Mouse (Mus musculus) midbrain, embryonic 11.5 days (tissue): ENCODE measurements around the gene Rpl23. TPM values are rescaled to one million over a fixed set of nuclear protein-coding genes. Genes with fewer than 3 reads are reported as not detected.

Experiments
- ATAC-seq: fragments of 200-750 bp; cut with Nextera tagmentation; 2 replicates; pipeline ENCODE4 v1.8.0; 2017; ENCODE audit warnings: moderate TSS enrichment, moderate library complexity; ENCODE audit not compliant: low FRiP score
- DNase-seq: peaks from one replicate; pipeline ENCODE4 v3.0.0; 2015; ENCODE audit warnings: low spot score; ENCODE audit errors: missing footprints
- H3K27ac ChIP-seq: fragments of 300-500 bp; sonication (generic); 2 replicates; pipeline ENCODE4 v1.5.1; 2014; ENCODE audit warnings: low read depth, low read length
- H3K27me3 ChIP-seq: fragments of 300-500 bp; sonication (generic); 2 replicates; pipeline ENCODE4 v1.6.1; 2014; ENCODE audit warnings: mild to moderate bottlenecking, low read length, moderate library complexity, mixed read lengths; ENCODE audit not compliant: control insufficient read depth, insufficient read depth
- H3K36me3 ChIP-seq: fragments of 300-500 bp; sonication (generic); 2 replicates; pipeline ENCODE4 v1.6.1; 2014; ENCODE audit warnings: mild to moderate bottlenecking, low read length, moderate library complexity, mixed read lengths; ENCODE audit not compliant: control insufficient read depth, insufficient read depth
- H3K4me1 ChIP-seq: fragments of 300-500 bp; sonication (generic); 2 replicates; pipeline ENCODE4 v1.6.1; 2014; ENCODE audit warnings: low read length; ENCODE audit not compliant: control insufficient read depth, insufficient read depth
- H3K4me2 ChIP-seq: fragments of 300-500 bp; sonication (generic); 2 replicates; pipeline ENCODE4 v1.6.1; 2014; ENCODE audit warnings: mild to moderate bottlenecking, moderate library complexity
- H3K4me3 ChIP-seq: fragments of 300-500 bp; sonication (generic); 2 replicates; pipeline ENCODE4 v1.5.1; 2014; ENCODE audit warnings: low read depth, low read length
- H3K9ac ChIP-seq: fragments of 300-500 bp; sonication (generic); 2 replicates; pipeline ENCODE4 v1.6.1; 2014; ENCODE audit warnings: low read length
- H3K9me3 ChIP-seq: fragments of 300-500 bp; sonication (generic); 2 replicates; pipeline ENCODE4 v1.6.1; 2016; ENCODE audit warnings: low read length; ENCODE audit not compliant: control insufficient read depth
- WGBS: fragments of 180-500 bp; shearing (Covaris S2); extraction: QIAGEN DNeasy Blood & Tissue Kit; methylation state at CpG from one replicate; pipeline ENCODE4 v1.1.7; 2014; 5-methylcytosine and 5-hydroxymethylcytosine counted together
- polyA plus RNA-seq: library from polyadenylated mRNA; unstranded; fragments of >200 nt; fragmentation: Nextera tagmentation; extraction: Ambion mirVana; gene quantifications from 2 replicates; pipeline ENCODE4 v1.2.1, GENCODE M21; 2014

The Rpl23 gene
- polyA plus RNA-seq, 1 experiment from 2014 or later = 443 TPM

- Histone ChIP-seq H3K9ac (no peak overlapping the region), H3K27ac (no peak overlapping the region), H3K4me1 (peaks cover 52% of the 10 kb centered on the region), H3K4me3 (no peak overlapping the region), H3K9me3 (no peaks in the 10 kb centered on the region), H3K4me2 (no peak overlapping the region), H3K36me3 (no peaks in the 10 kb centered on the region), H3K27me3 (no peaks in the 10 kb centered on the region)
- ATAC-seq = no peak
- no peak for DNase-seq
- WGBS = 90% methylated on average over 5 of the region's 5 CpGs
Observed at GRCm38 (mm10) chr11:97803847-97804246, 21.6 kb upstream of the Rpl23 start.

GRCm38 (mm10) chr11:97802495-97802894 lies 20.3 kb upstream of the Rpl23 start:
- DNase-seq (peak; percentile 77), ATAC-seq (no peak)
- H3K4me3 ChIP-seq = no peak overlapping the region
- no peak overlapping the region for H3K27ac ChIP-seq
- no peaks in the 10 kb centered on the region for H3K9me3 ChIP-seq
- H3K36me3 ChIP-seq = no peaks in the 10 kb centered on the region
- peaks cover 40% of the 10 kb centered on the region for H3K4me1 ChIP-seq
- no peaks in the 10 kb centered on the region for H3K27me3 ChIP-seq
- H3K4me2 ChIP-seq = no peak overlapping the region
- 60% methylated on average over 4 of the region's 6 CpGs for WGBS
- no peak overlapping the region for H3K9ac ChIP-seq

GRCm38 (mm10) chr11:97802194-97802470 lies 19.9 kb upstream of the Rpl23 start:
- Histone ChIP-seq H3K9me3 (no peaks in the 10 kb centered on the region), H3K4me1 (peaks cover 38% of the 10 kb centered on the region), H3K9ac (no peak overlapping the region), H3K4me2 (peak overlapping the region; percentile 50), H3K27ac (no peak overlapping the region), H3K36me3 (no peaks in the 10 kb centered on the region), H3K27me3 (no peaks in the 10 kb centered on the region), H3K4me3 (no peak overlapping the region)
- DNase-seq (peak; percentile 69), ATAC-seq (no peak)
- WGBS = 42% methylated on average over 1 of the region's 1 CpGs

- Histone ChIP-seq H3K4me3 (peak overlapping the region; percentile 82), H3K9me3 (no peaks in the 10 kb centered on the region), H3K27ac (no peak overlapping the region), H3K4me1 (peaks cover 36% of the 10 kb centered on the region), H3K27me3 (no peaks in the 10 kb centered on the region), H3K36me3 (no peaks in the 10 kb centered on the region), H3K4me2 (peak overlapping the region; percentile 50), H3K9ac (peak overlapping the region; percentile 88; the same call in 1 of the 2 replicates)
- DNase-seq (peak; percentile 94), ATAC-seq (peak; percentile 8; the same call in 1 of the 2 replicates)
- 31% methylated on average over 8 of the region's 8 CpGs for WGBS
Observed at GRCm38 (mm10) chr11:97801409-97802193, 19.4 kb upstream of the Rpl23 start.

GRCm38 (mm10) chr11:97800691-97801408 lies 18.6 kb upstream of the Rpl23 start:
- ATAC-seq (no peak), DNase-seq (peak; percentile 95)
- Histone ChIP-seq H3K4me3 (peak overlapping the region; percentile 82), H3K9me3 (no peaks in the 10 kb centered on the region), H3K9ac (peak overlapping the region; percentile 88), H3K4me1 (peaks cover 28% of the 10 kb centered on the region), H3K4me2 (peak overlapping the region; percentile 50), H3K27ac (peak overlapping the region; percentile 81), H3K36me3 (no peaks in the 10 kb centered on the region), H3K27me3 (no peaks in the 10 kb centered on the region)
- 7% methylated on average over 17 of the region's 17 CpGs for WGBS

- peak; percentile 97 for DNase-seq
- WGBS = under 1% methylated on average over 31 of the region's 43 CpGs
Observed at GRCm38 (mm10) chr11:97799994-97800690, 17.9 kb upstream of the Rpl23 start.

GRCm38 (mm10) chr11:97799146-97799993 lies 17.1 kb upstream of the Rpl23 start:
- ATAC-seq (peak; percentile 79), DNase-seq (peak; percentile 99)
- Histone ChIP-seq H3K27me3 (no peaks in the 10 kb centered on the region), H3K9me3 (no peaks in the 10 kb centered on the region), H3K27ac (peak overlapping the region; percentile 81), H3K4me3 (peak overlapping the region; percentile 82), H3K36me3 (no peaks in the 10 kb centered on the region), H3K4me1 (peaks cover 16% of the 10 kb centered on the region), H3K4me2 (peak overlapping the region; percentile 50), H3K9ac (peak overlapping the region; percentile 88)
- WGBS = under 1% methylated on average over 64 of the region's 71 CpGs

More at GRCm38 (mm10) chr11:97799994-97800690, 17.9 kb upstream of the Rpl23 start:
- peak overlapping the region; percentile 50 for H3K4me2 ChIP-seq
- H3K4me1 ChIP-seq = peaks cover 21% of the 10 kb centered on the region
- no peaks in the 10 kb centered on the region for H3K9me3 ChIP-seq
- H3K27me3 ChIP-seq = no peaks in the 10 kb centered on the region
- peak; percentile 78 for ATAC-seq
- H3K4me3 ChIP-seq = peak overlapping the region; percentile 82
- H3K27ac ChIP-seq = peak overlapping the region; percentile 81
- H3K9ac ChIP-seq = peak overlapping the region; percentile 88
- H3K36me3 ChIP-seq = no peaks in the 10 kb centered on the region

GRCm38 (mm10) chr11:97798782-97799145 lies 16.5 kb upstream of the Rpl23 start, which contains the start of gene Lasp1:
Gene Lasp1, plus strand, starts transcription at chr11:97799000.
- peak within 1 kb of the TSS; percentile 88 for H3K9ac ChIP-seq
- peak within 1 kb of the TSS; percentile 50 for H3K4me2 ChIP-seq
- ATAC-seq = peak; percentile 23; the same call in 1 of the 2 replicates

More at GRCm38 (mm10) chr11:97798782-97799145, 16.5 kb upstream of the Rpl23 start, which contains the start of gene Lasp1:
- no peaks in the 10 kb centered on the region for H3K27me3 ChIP-seq
- H3K9me3 ChIP-seq = no peaks in the 10 kb centered on the region
- WGBS = under 1% methylated on average over 11 of the region's 11 CpGs
- no peaks in the 10 kb centered on the region for H3K36me3 ChIP-seq
- H3K4me3 ChIP-seq = peak within 1 kb of the TSS; percentile 82
- peaks cover 16% of the 10 kb centered on the region for H3K4me1 ChIP-seq
- peak within 1 kb of the TSS; percentile 81 for H3K27ac ChIP-seq
- DNase-seq = peak; percentile 99
